Mouse (Mus musculus) CH12.LX (cell line): ENCODE results near the gene Spsb2.

ENCODE experiments used
- CTCF ChIP-seq, 2 experiments: IDR thresholded peaks in 1 of 2; conservative IDR thresholded peaks in 1 of 2; 2 replicates each; pipeline ENCODE4 v1.5.1; 2011 to 2012; ENCODE audit warnings: low read depth in 2 of 2, low read length in 2 of 2, improper control_type of control experiment in 1 of 2, inconsistent platforms in 1 of 2, mild to moderate bottlenecking in 1 of 2, moderate library complexity in 1 of 2
- GABPA ChIP-seq: IDR thresholded peaks from 2 replicates; pipeline ENCODE4 v1.6.1; 2012; ENCODE audit warnings: low read depth, low read length, improper control_type of control experiment, inconsistent platforms; ENCODE audit not compliant: insufficient replicate concordance
- MYC ChIP-seq: IDR thresholded peaks from 2 replicates; pipeline ENCODE4 v1.6.1; 2011; ENCODE audit warnings: low read depth, mild to moderate bottlenecking, improper control_type of control experiment, low read length
- NRF1 ChIP-seq: IDR thresholded peaks from 2 replicates; pipeline ENCODE4 v1.6.1; 2014; ENCODE audit warnings: low read depth, mild to moderate bottlenecking, inconsistent platforms, low read length, improper control_type of control experiment, moderate library complexity
- POLR2A ChIP-seq: IDR thresholded peaks from 2 replicates; pipeline ENCODE4 v1.6.1; 2011; ENCODE audit warnings: low read depth, mild to moderate bottlenecking, improper control_type of control experiment, low read length
- ZC3H11A ChIP-seq: IDR thresholded peaks from 2 replicates; pipeline ENCODE4 v1.6.1; 2012; ENCODE audit warnings: low read depth, mild to moderate bottlenecking, inconsistent platforms, low read length, improper control_type of control experiment

- TF ChIP-seq CTCF (conservative IDR thresholded peaks at IDR 0.05 in 1 of 2, IDR thresholded peaks at IDR 0.05 in 1 of 2; ENCODE audit: low read depth in 2 of 2, low read length in 2 of 2) (no peak), GABPA (no peak), POLR2A (no peak; the same call in 1 of the 2 replicates), NRF1 (no peak), MYC (no peak), ZC3H11A (no peak)
Observed at GRCm38 (mm10) chr6:124808358-124809012, at the start of gene Spsb2.
